Mouse (Mus musculus): ENCODE data around the gene Itga2b. TPM values are rescaled to one million over a fixed set of nuclear protein-coding genes. Genes with fewer than 3 reads are reported as not detected.

Itga2b gene
- polyA plus RNA-seq, 1 experiment = 3.4 TPM

GRCm38 (mm10) chr11:102405544-102406285 lies 64.2 kb downstream of the Itga2b start:
- TF ChIP-seq CTCF (IDR thresholded peaks at IDR 0.05; ENCODE audit: control insufficient read depth, insufficient read depth, insufficient replicate concordance, low read depth, low read length) (no peak), POLR2A (IDR thresholded peaks at IDR 0.05; ENCODE audit: control insufficient read depth, low read depth, low read length) (no peak)
- no peaks in the 10 kb centered on the region; the same call in 1 of the 2 replicates for H3K36me3 ChIP-seq (ENCODE audit: control insufficient read depth, insufficient read depth, low read length)
- H3K4me3 ChIP-seq (ENCODE audit: control insufficient read depth, low read depth, low read length) = peak overlapping the region; percentile 99
- H3K27me3 ChIP-seq (ENCODE audit: control insufficient read depth, insufficient read depth, low read length) = no peaks in the 10 kb centered on the region
- H3K4me1 ChIP-seq (ENCODE audit: control insufficient read depth, insufficient read depth, low read length) = peaks cover 17% of the 10 kb centered on the region
- no peak overlapping the region for H3K27ac ChIP-seq (ENCODE audit: control insufficient read depth, insufficient read depth, low read depth, low read length)

- Histone ChIP-seq H3K4me3 (ENCODE audit: control insufficient read depth, low read depth, low read length) (no peak overlapping the region), H3K36me3 (ENCODE audit: control insufficient read depth, insufficient read depth, low read length) (no peaks in the 10 kb centered on the region; the same call in 1 of the 2 replicates), H3K4me1 (ENCODE audit: control insufficient read depth, insufficient read depth, low read length) (peaks cover 22% of the 10 kb centered on the region), H3K27ac (ENCODE audit: control insufficient read depth, insufficient read depth, low read depth, low read length) (no peak overlapping the region), H3K27me3 (ENCODE audit: control insufficient read depth, insufficient read depth, low read length) (no peaks in the 10 kb centered on the region)
- TF ChIP-seq CTCF (IDR thresholded peaks at IDR 0.05; ENCODE audit: control insufficient read depth, insufficient read depth, insufficient replicate concordance, low read depth, low read length) (no peak), POLR2A (IDR thresholded peaks at IDR 0.05; ENCODE audit: control insufficient read depth, low read depth, low read length) (no peak)
Measured at GRCm38 (mm10) chr11:102404161-102405010, 65.5 kb downstream of the Itga2b start.

GRCm38 (mm10) chr11:102403657-102404056 lies 66.3 kb downstream of the Itga2b start:
- Histone ChIP-seq H3K4me1 (ENCODE audit: control insufficient read depth, insufficient read depth, low read length) (peaks cover 24% of the 10 kb centered on the region), H3K27me3 (ENCODE audit: control insufficient read depth, insufficient read depth, low read length) (no peaks in the 10 kb centered on the region), H3K27ac (ENCODE audit: control insufficient read depth, insufficient read depth, low read depth, low read length) (no peak overlapping the region), H3K36me3 (ENCODE audit: control insufficient read depth, insufficient read depth, low read length) (no peaks in the 10 kb centered on the region; the same call in 1 of the 2 replicates), H3K4me3 (ENCODE audit: control insufficient read depth, low read depth, low read length) (no peak overlapping the region)
- TF ChIP-seq POLR2A (IDR thresholded peaks at IDR 0.05; ENCODE audit: control insufficient read depth, low read depth, low read length) (no peak), CTCF (IDR thresholded peaks at IDR 0.05; ENCODE audit: control insufficient read depth, insufficient read depth, insufficient replicate concordance, low read depth, low read length) (no peak)

Other genes starting within 250 kb of the Itga2b start
- gene Hdac5, start 240.0 kb downstream of the Itga2b start, polyA plus RNA-seq (2012; rRNA removed) = 68.9 and 84.1 TPM in 2 replicates
- 31.8 and 48.5 TPM in 2 replicates for gene BC030867, start 221.2 kb downstream of the Itga2b start, polyA plus RNA-seq (2012; rRNA removed)
- gene Asb16, start 201.4 kb downstream of the Itga2b start, polyA plus RNA-seq (2012; rRNA removed) = 0.10 and 0.11 TPM in 2 replicates
- 32.6 and 35.2 TPM in 2 replicates for gene Tmub2, start 185.2 kb downstream of the Itga2b start, polyA plus RNA-seq (2012; rRNA removed)
- 16.8 and 17.8 TPM in 2 replicates for gene Atxn7l3, start 173.5 kb downstream of the Itga2b start, polyA plus RNA-seq (2012; rRNA removed)
- 8.6 and 8.9 TPM in 2 replicates for gene Ubtf, start 150.4 kb downstream of the Itga2b start, polyA plus RNA-seq (2012; rRNA removed)
- not detected in 2 replicates for gene Slc4a1, start 103.9 kb downstream of the Itga2b start, polyA plus RNA-seq (2012; rRNA removed)
- 53.7 and 55.6 TPM in 2 replicates for gene Rundc3a, start 76.7 kb downstream of the Itga2b start, polyA plus RNA-seq (2012; rRNA removed)
- gene Slc25a39, start 62.2 kb downstream of the Itga2b start, polyA plus RNA-seq (2012; rRNA removed) = 1,405 and 1,456 TPM in 2 replicates
- 21.1 TPM in 2 replicates for gene Grn, start 39.8 kb downstream of the Itga2b start, polyA plus RNA-seq (2012; rRNA removed)
- 0.88 and 1.2 TPM in 2 replicates for gene Fam171a2, start 22.4 kb downstream of the Itga2b start, polyA plus RNA-seq (2012; rRNA removed)
- 15.4 and 16.7 TPM in 2 replicates for gene Gpatch8, start 86.3 kb upstream of the Itga2b start, polyA plus RNA-seq (2012; rRNA removed)
- gene Gm11627, start 109.3 kb upstream of the Itga2b start, polyA plus RNA-seq (2012; rRNA removed) = 0.40 and 0.51 TPM in 2 replicates
- gene Fzd2, start 134.3 kb upstream of the Itga2b start, polyA plus RNA-seq (2012; rRNA removed) = 1.1 and 2.0 TPM in 2 replicates
- gene Meioc, start 193.6 kb upstream of the Itga2b start, polyA plus RNA-seq (2012; rRNA removed) = 36.1 and 38.8 TPM in 2 replicates
- 6.7 and 7.4 TPM in 2 replicates for gene Ccdc43, start 227.7 kb upstream of the Itga2b start, polyA plus RNA-seq (2012; rRNA removed)